Mouse (Mus musculus): ENCODE measurements around the gene B3glct. TPM values are rescaled to one million over a fixed set of nuclear protein-coding genes. Genes with fewer than 3 reads are reported as not detected.

Gene B3glct
- polyA plus RNA-seq, 1 experiment, result 4.6 TPM

DNA sequence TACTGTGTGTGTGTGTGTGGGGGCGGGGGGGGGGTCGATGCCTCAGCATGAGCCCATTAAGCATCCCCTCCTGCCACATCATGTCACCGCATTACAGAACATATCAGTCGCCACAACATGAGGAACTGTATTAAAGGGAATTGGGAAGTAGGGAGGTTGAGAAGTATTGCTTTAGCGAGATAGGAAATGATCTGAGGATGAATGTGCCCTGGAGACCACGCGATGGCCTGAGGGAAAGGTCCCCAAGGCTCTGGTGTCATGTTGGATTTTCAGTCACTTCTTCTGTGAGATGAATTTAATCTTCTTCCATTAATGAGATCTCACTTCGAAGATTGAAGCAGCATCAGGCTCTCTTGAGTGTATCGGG is 18.6 kb upstream of the B3glct start:
- no peaks in the 10 kb centered on the region for H3K36me3 ChIP-seq (ENCODE audit: control insufficient read depth, insufficient read depth)
- no peak overlapping the region for H3ac ChIP-seq (ENCODE audit: control insufficient read depth, insufficient read length)
- TF ChIP-seq E2F4 (IDR thresholded peaks at IDR 0.05; ENCODE audit: insufficient read depth) (no peak), CEBPB (IDR thresholded peaks at IDR 0.05; ENCODE audit: insufficient read depth, poor library complexity, severe bottlenecking) (no peak), MAX (IDR thresholded peaks at IDR 0.05; ENCODE audit: low read depth) (no peak), MYOD1 (IDR thresholded peaks at IDR 0.05; ENCODE audit: control insufficient read depth in 1 of 3, insufficient read length in 2 of 3, low read depth in 2 of 3) (no peak), TCF3 (IDR thresholded peaks at IDR 0.05; ENCODE audit: insufficient read length, low read depth) (no peak), REST (IDR thresholded peaks at IDR 0.05; ENCODE audit: insufficient read depth, insufficient read length) (no peak), USF1 (IDR thresholded peaks at IDR 0.05; ENCODE audit: low read depth) (no peak), POLR2A (IDR thresholded peaks at IDR 0.05; ENCODE audit: insufficient read length, low read depth) (no peak), TCF12 (IDR thresholded peaks at IDR 0.05; ENCODE audit: insufficient read depth, poor library complexity, severe bottlenecking) (no peak), SRF (IDR thresholded peaks at IDR 0.05; ENCODE audit: control insufficient read depth, insufficient read length, low read depth) (no peak), MYOG (IDR thresholded peaks at IDR 0.05; ENCODE audit: control insufficient read depth in 1 of 3, insufficient read depth in 1 of 3, insufficient read length in 2 of 3, low read depth in 2 of 3) (no peak), POLR2AphosphoS2 (IDR thresholded peaks at IDR 0.05; ENCODE audit: insufficient read length, low read depth) (no peak)
- H3K79me2 ChIP-seq (ENCODE audit: control insufficient read depth, insufficient read depth), result no peaks in the 10 kb centered on the region
- H3K4me2 ChIP-seq (ENCODE audit: low read depth), result no peak overlapping the region
- H3K4me3 ChIP-seq, result no peak overlapping the region
- H3K27me3 ChIP-seq (ENCODE audit: control insufficient read depth, insufficient read depth, insufficient read length), result no peaks in the 10 kb centered on the region

- H3K79me2 ChIP-seq (ENCODE audit: control insufficient read depth, insufficient read depth), result no peaks in the 10 kb centered on the region
- H3K4me2 ChIP-seq (ENCODE audit: low read depth), result no peak overlapping the region
- no peaks in the 10 kb centered on the region for H3K36me3 ChIP-seq (ENCODE audit: control insufficient read depth, insufficient read depth)
- TF ChIP-seq MAX (IDR thresholded peaks at IDR 0.05; ENCODE audit: low read depth) (no peak), TCF12 (IDR thresholded peaks at IDR 0.05; ENCODE audit: insufficient read depth, poor library complexity, severe bottlenecking) (no peak), E2F4 (IDR thresholded peaks at IDR 0.05; ENCODE audit: insufficient read depth) (no peak), POLR2AphosphoS2 (IDR thresholded peaks at IDR 0.05; ENCODE audit: insufficient read length, low read depth) (no peak), TCF3 (IDR thresholded peaks at IDR 0.05; ENCODE audit: insufficient read length, low read depth) (no peak), SRF (IDR thresholded peaks at IDR 0.05; ENCODE audit: control insufficient read depth, insufficient read length, low read depth) (no peak)
- H3K27me3 ChIP-seq (ENCODE audit: control insufficient read depth, insufficient read depth, insufficient read length), result no peaks in the 10 kb centered on the region
- H3ac ChIP-seq (ENCODE audit: control insufficient read depth, insufficient read length), result no peak overlapping the region
- H3K4me3 ChIP-seq, result no peak overlapping the region
Observed at GRCm38 (mm10) chr5:149661428-149661827, 16.6 kb upstream of the B3glct start.

DNA sequence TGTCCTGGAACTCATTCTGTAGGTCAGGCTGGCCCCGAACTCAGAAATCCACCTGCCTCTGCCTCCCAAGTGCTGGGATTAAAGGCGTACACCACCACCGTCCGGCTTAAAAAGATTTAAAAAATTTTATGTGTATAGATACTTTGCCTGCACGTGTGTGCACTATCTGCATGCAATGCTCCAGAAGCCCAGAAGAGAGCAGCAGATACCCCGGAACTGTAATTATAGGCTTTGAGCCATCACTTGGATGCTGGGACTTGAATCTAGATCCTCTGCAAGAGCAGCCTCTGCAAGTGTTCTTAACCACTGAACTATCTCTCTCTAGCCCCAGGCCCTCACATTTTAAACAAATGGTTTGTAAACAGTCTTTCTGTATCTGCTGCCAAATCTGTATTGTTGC is 15.1 kb upstream of the B3glct start:
- Histone ChIP-seq H3K79me2 (ENCODE audit: control insufficient read depth, insufficient read depth) (no peaks in the 10 kb centered on the region), H3ac (ENCODE audit: control insufficient read depth, insufficient read length) (no peak overlapping the region), H3K36me3 (ENCODE audit: control insufficient read depth, insufficient read depth) (no peaks in the 10 kb centered on the region), H3K27me3 (ENCODE audit: control insufficient read depth, insufficient read depth, insufficient read length) (no peaks in the 10 kb centered on the region), H3K4me2 (ENCODE audit: low read depth) (no peak overlapping the region), H3K4me3 (no peak overlapping the region)
- no peak for TF ChIP-seq USF1 (IDR thresholded peaks at IDR 0.05; ENCODE audit: low read depth)
- TF ChIP-seq MYOD1 (IDR thresholded peaks at IDR 0.05; ENCODE audit: control insufficient read depth in 1 of 3, insufficient read length in 2 of 3, low read depth in 2 of 3), result no peak
- no peak for TF ChIP-seq MAX (IDR thresholded peaks at IDR 0.05; ENCODE audit: low read depth)
- no peak for TF ChIP-seq CEBPB (IDR thresholded peaks at IDR 0.05; ENCODE audit: insufficient read depth, poor library complexity, severe bottlenecking)
- no peak for TF ChIP-seq E2F4 (IDR thresholded peaks at IDR 0.05; ENCODE audit: insufficient read depth)
- no peak for TF ChIP-seq SRF (IDR thresholded peaks at IDR 0.05; ENCODE audit: control insufficient read depth, insufficient read length, low read depth)
- no peak for TF ChIP-seq REST (IDR thresholded peaks at IDR 0.05; ENCODE audit: insufficient read depth, insufficient read length)
- no peak for TF ChIP-seq MYOG (IDR thresholded peaks at IDR 0.05; ENCODE audit: control insufficient read depth in 1 of 3, insufficient read depth in 1 of 3, insufficient read length in 2 of 3, low read depth in 2 of 3)

DNA sequence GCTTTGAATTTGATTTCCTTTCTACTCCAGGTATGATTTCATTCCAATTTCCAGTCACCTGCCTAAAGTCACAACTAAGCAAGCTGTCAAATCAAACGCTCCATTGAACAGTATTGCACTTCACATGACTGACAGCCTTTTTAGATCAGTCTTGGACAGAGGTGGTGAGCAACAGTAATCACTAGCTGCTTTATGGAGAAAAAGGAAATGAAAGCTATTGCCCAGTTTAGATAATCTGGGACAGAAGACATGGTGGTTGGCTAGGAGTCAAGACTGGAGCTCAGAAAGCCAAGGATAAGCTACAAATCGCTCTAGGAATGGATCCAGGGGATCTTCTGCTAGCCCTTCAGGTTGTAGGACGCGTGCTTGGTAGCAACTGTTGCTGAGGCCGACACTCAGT is 14.6 kb upstream of the B3glct start:
- TF ChIP-seq POLR2A (IDR thresholded peaks at IDR 0.05; ENCODE audit: insufficient read length, low read depth) (no peak), MYOG (IDR thresholded peaks at IDR 0.05; ENCODE audit: control insufficient read depth in 1 of 3, insufficient read depth in 1 of 3, insufficient read length in 2 of 3, low read depth in 2 of 3) (no peak), SRF (IDR thresholded peaks at IDR 0.05; ENCODE audit: control insufficient read depth, insufficient read length, low read depth) (no peak), POLR2AphosphoS2 (IDR thresholded peaks at IDR 0.05; ENCODE audit: insufficient read length, low read depth) (no peak), CEBPB (IDR thresholded peaks at IDR 0.05; ENCODE audit: insufficient read depth, poor library complexity, severe bottlenecking) (no peak), MAX (IDR thresholded peaks at IDR 0.05; ENCODE audit: low read depth) (no peak), USF1 (IDR thresholded peaks at IDR 0.05; ENCODE audit: low read depth) (no peak), TCF12 (IDR thresholded peaks at IDR 0.05; ENCODE audit: insufficient read depth, poor library complexity, severe bottlenecking) (no peak), TCF3 (IDR thresholded peaks at IDR 0.05; ENCODE audit: insufficient read length, low read depth) (no peak), REST (IDR thresholded peaks at IDR 0.05; ENCODE audit: insufficient read depth, insufficient read length) (no peak)
- no peak overlapping the region for H3K4me2 ChIP-seq (ENCODE audit: low read depth)
- no peaks in the 10 kb centered on the region for H3K36me3 ChIP-seq (ENCODE audit: control insufficient read depth, insufficient read depth)
- no peaks in the 10 kb centered on the region for H3K27me3 ChIP-seq (ENCODE audit: control insufficient read depth, insufficient read depth, insufficient read length)
- no peak overlapping the region for H3ac ChIP-seq (ENCODE audit: control insufficient read depth, insufficient read length)
- H3K4me3 ChIP-seq, result no peak overlapping the region
- no peaks in the 10 kb centered on the region for H3K79me2 ChIP-seq (ENCODE audit: control insufficient read depth, insufficient read depth)

GRCm38 (mm10) chr5:149677196-149677595 is 834 bp upstream of the B3glct start:
- H3K36me3 ChIP-seq (ENCODE audit: control insufficient read depth, insufficient read depth), result no peaks in the 10 kb centered on the region
- no peak overlapping the region for H3ac ChIP-seq (ENCODE audit: control insufficient read depth, insufficient read length)
- H3K27me3 ChIP-seq (ENCODE audit: control insufficient read depth, insufficient read depth, insufficient read length), result no peaks in the 10 kb centered on the region
- H3K4me3 ChIP-seq, result no peak overlapping the region
- no peaks in the 10 kb centered on the region for H3K79me2 ChIP-seq (ENCODE audit: control insufficient read depth, insufficient read depth)
- H3K4me2 ChIP-seq (ENCODE audit: low read depth), result peak overlapping the region; percentile 53
- TF ChIP-seq REST (IDR thresholded peaks at IDR 0.05; ENCODE audit: insufficient read depth, insufficient read length) (no peak), CEBPB (IDR thresholded peaks at IDR 0.05; ENCODE audit: insufficient read depth, poor library complexity, severe bottlenecking) (no peak), E2F4 (IDR thresholded peaks at IDR 0.05; ENCODE audit: insufficient read depth) (no peak)

All from myocyte (in vitro differentiated cells).